Mouse (Mus musculus): ENCODE measurements around the gene Ilkap.
A peak's percentile ranks its signal among the peaks of the same experiment; 100 is the strongest.

Gene Ilkap

DNA sequence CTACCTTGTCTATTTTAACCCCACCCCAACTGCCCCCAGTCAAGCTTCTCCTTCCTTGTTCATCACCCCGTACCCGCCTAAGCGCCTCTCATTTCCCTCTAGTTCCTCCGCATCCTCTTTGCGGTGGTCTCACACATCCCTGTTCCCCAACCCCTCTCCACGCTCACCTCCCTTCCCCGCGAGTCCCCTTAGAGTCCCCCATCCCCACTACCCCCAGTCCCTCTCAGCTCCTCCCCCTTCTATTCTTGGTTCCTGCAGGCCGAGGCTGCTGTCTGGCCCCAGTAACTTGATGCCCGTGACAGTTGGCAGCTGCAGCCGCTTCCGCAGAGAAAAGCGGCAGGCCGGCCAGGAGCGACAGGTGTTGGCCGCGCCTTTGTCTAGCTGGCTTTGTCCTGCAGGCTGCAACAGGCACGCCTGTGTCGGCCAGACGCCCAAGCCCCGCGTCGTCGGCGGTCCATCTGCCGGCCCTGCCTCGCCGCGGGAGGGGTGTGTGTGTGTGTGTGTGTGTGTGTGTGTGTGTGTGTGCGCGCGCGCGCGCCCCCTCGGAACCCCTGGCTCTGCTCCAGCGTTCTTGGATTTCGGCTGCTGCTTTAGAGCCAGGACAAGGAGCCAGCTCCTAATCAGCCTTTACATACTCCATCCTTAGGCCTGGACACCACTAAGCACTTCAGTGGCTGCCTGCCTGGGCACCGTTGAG, 15.4 kb upstream of the Ilkap start, which contains the start of gene Hes6:
Gene Hes6 (minus strand): TSS at position 141 of the 697 bp plus-strand sequence.
- no peak for DNase-seq (ENCODE audit: low spot score)

DNA sequence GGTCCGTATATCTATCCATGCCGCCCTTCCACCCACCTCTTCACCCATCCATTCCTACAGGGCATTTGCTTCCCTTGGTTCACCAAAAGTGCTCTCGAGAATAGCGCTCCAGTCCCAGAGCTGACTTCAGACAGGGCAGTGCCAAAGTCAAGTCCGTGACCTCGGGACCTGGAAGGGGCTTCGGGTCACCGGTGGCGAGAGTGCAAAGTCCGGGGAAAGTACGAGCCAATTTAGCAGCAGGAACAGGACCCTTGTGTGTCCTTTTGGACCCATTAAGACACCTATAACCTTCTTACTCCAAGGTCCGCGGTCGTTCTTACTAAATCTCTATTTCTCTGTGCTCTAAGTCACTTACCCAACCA, 14.9 kb upstream of the Ilkap start:
- no peak for DNase-seq (ENCODE audit: low spot score)

DNA sequence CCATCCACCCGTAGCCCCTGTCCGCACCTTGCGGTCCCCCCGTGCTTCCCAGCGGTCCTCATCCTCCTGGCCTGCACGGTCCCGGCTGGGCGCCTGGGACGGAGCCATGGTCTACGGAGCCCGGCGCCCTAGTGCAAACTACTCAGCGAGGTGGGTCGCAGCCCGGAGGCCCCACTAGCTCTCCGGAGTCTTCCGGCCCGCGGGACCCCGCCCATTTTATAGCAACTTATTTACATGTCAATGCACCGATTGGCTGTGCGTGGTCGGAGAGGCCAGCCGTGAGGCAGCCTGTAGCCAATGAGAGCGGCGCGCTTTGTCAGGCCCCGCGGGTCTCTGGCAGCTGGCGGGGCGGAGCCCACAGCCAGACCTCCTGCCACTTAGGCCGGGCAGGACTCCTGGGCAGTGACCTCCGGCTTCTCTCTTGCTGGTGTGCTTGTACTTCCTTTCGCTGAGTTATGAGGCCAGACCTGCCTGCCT, 14.5 kb upstream of the Ilkap start:
- DNase-seq (ENCODE audit: low spot score), result peak; percentile 84

DNA sequence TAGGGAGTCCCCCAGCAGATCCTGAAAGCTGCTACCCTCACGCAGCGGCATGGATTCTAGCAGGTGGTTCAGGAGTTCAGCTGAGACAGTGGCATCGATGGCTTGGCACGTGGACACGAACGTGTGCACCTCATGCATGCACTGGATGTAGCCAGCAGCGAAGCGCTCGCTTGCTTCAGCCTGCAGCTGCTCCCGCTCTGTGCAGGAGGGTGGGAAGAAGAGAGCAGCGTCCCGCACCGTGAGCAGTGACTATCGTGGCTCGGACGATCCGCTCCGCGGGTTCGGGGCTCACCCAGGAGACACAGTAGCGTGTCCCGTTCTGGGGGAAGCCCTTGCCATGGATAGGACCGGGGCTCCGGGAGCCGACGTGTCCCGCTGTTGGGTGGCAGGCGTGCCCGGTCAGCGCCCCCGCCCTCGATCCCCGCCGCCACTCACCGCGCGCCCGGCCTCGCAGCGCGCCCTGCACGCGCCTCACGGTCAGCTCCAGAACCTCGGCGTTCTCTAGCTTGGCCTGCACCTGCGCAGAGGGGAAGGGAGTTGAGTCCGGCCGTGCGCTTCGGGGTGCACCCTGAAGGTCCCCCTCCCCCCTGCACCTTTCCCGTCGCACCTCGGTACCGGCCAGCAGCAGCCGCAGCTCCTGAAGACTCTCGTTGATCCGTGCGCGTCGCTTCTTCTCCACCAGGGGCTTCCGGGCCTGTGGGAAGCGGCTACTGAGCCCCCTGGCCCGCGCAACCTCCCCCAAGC, 13.8 kb upstream of the Ilkap start:
- no peak for DNase-seq (ENCODE audit: low spot score)

DNA sequence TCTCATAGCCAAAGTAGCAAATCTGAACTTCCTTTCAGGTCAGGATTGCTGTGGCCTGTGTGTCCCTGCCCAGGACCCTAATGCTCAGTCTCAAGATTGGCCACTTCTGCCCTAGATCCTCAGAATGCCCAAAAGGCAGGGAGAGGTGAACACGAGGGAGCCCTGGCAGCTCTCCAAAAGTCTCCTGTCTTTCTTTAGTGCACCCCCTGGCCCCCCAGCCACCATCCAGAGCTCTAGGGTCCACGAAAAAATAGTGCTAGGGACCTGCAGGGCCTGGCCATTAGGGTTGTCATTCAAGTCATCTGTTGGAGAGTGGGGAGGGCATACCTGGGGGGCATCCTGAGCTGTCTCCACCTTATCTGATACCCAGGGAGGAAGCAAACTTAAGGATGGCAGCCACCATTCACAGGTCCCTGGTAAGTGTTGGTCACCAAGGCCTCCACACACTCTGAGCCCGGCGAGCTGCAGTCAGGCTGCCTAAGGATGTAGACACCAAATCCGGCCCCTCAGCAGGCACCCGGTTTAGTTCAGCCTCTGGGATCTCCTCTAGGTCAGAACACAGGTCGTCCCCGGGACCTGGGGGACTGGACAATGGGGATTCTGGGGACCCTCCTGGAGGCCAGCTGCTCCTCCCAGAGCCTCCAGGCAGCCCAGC, 13.1 kb upstream of the Ilkap start:
- DNase-seq (ENCODE audit: low spot score), result no peak

DNA sequence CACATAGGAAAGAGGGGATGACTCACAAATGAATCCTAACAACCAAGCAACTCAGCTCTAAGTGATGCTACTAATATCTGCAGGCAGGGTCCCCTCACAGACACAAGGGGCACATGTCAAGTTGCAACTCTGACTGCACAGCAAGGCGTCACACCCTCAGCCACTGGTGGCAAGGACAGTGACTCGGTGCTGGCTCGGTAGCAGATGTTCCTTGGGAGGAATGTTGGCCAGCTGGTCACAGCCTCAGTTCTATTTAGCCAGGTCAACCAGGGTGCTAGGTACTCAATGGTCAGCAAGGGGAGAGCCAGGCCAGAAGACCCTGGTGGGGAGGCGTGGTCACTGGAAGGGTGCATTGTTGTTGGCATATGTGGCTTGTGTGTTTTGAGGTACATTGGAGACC, 9.2 kb upstream of the Ilkap start:
- DNase-seq (ENCODE audit: low spot score), result no peak

DNA sequence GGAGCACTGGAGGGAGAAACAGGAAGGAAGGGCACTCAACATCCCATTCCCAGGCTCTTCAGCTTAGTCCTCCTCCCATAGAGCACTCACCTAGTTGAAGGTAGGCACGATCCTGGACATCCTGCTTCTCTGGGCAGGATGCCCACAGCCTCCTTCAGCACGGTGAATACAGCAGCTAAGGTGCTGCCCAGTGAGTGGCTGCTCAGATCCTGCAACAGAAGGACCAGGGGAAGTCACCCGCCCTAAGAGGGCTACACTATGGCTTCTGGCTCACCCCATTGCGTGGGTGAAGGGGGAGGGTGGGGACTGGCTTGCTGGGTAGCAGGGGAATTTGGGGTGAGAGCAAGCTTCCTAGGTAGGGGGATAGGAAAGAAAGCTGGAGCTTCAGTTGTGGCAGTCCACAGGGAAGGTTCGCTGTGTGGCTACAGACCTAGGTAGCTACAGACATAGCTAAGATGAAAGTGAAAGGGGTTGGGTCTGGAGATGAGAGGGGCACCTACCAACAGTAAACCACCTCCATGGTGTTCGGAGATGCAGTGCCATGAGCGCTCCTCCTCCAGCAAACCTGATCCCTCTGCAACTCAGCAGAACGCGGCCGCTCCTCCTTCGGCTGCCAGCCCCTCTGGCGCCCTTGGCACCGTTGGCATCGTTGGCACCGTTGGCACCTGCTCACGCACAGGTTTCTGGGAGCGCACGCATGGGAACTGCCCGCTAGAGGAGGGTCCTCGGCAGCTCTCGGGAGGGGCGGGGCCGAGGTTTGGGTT, 7.0 kb upstream of the Ilkap start:
- DNase-seq (ENCODE audit: low spot score), result no peak

DNA sequence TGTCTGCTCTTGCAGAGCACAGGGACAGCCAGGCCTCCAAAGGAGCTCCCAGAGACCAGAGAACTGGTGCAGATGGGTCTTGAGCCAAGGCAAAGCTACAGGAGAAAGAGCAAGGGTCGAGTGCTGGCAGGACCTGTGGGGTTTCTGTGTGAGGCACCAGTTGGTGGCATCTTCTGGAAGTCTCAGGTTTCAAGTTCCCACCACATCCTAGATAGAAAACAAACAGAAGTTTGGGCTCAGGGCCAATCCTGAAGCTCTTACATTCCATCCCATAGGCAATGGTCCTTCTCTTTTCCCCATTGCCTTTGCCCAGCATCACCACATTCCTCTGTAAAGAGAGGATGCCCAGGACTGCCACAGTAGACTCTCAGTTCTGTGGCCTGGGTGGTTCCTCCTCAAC, 6.4 kb upstream of the Ilkap start:
- DNase-seq (ENCODE audit: low spot score), result no peak

DNA sequence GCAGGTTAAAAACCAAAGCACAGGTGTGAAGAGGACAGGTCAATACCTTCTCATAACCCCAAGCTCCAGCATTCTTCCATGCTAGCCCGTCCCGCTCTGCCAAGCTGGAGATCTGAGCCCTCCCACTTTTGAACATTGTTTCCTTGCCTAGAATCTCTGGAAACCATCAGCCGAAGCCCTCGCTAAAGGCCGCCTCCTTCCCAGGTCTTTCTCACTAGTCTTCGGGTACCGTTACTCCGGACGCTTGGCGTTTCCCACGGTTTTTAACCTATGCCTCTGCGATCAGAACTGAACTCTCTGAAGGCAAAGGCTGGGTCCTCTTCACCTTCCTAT, 722 bp downstream of the Ilkap start:
- DNase-seq (ENCODE audit: low spot score), result no peak

DNA sequence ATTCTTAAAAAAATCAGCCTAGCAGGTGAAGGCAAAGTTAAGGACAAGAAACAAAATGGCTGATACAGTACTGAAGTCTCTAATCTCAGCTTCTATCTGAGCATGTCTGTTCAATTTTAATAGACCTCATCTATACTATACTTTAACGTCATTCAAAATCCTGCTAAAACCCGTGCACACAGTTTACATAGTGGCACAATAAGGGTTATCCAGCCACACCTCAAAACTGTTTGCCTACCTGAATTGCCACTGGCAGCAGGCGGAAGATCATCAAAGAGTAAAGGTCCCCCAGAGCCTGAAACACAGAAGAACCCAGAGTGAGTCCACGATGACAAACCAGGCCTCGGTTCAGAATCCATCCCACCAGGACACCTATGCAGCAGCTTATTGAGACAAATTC, 8.2 kb downstream of the Ilkap start:
- no peak for DNase-seq (ENCODE audit: low spot score)

DNA sequence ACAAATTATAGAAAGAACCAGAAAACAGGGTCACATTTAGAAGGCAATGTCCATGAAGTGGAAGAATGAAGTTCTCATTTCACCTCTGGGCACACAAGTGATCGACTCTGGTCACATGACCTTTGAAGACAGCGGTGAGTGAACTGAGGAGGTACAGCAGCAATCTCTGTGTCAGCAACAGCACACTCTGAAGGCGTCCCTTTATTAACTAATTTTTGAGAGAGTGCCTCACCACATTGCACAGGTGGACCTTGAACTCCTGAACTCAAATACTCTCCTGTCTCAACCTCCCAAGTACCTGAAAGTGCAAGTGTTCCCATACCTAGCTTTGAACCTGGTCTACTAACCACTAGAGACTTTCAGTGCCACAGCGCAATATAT, 17.5 kb downstream of the Ilkap start:
- no peak for DNase-seq (ENCODE audit: low spot score)

DNA sequence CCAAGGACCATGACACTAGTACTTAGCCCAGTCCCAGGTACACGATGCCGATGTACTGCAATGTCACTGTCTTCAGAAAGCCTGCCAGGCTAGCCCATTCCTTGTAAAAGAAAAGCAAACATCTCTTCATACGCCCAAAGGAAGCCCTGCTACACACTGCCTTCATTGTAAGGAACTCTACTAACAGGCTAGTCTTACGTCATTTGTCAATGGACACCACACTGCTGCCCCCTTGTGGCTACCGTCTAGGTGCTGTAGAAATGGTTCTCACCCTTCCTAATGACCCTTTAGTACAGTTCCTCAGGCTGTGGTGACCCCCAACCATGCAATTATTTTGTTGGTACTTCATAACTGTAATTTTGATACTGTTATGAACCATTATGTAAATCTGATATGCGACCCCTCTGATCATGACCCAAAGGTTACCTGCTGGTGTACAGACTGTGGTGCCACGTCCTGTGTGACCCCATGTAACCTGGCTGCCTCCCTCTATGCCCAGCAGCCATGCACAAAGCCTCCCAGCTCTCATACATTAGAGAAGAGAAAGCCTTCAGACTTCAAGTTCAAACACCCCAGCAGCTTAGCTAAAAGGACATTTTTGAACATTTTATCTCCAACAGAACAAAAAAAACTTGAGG, 18.0 kb downstream of the Ilkap start:
- peak; percentile 82 for DNase-seq (ENCODE audit: low spot score)

DNA sequence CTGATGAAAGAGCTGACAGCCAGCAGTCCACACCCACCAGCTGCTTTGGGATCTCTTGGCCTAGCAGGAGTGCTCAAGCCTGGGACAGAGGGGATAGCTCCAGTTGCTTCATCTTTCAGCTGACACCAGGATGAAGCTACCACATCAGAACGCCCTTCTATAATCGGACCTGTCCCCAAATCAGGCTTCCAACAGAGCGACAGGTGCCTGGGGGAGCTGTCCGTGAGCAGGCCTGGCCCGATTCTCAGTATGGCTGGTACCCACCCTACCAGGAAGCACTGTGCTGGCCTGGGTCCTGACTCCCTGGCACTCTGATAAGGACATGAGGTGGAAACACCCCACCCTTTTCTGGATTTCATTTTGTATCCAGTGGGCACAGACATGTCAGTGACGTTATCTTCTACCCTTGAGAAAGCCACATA, 25.2 kb downstream of the Ilkap start:
- peak; percentile 87 for DNase-seq (ENCODE audit: low spot score)

DNA sequence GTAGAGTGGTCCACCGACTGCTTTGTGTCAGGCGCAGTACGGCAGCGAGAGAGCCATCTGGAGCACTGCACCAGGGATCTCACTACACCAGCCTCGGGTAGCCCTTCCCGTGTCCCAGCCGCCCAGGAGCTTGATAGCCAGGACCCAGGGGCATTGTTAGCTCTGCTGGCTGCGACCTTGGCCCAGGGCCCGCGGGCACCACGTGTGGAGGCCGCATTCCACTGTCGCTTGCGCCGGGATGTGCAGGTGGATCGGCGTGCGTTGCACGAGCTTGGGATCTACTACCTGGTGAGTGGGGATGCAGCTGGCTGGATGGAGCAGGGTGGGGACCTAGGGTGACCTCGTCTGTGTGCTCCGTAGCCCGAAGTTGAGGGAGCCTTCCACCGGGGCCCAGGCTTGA, 28.6 kb downstream of the Ilkap start:
- no peak for DNase-seq (ENCODE audit: low spot score)

DNA sequence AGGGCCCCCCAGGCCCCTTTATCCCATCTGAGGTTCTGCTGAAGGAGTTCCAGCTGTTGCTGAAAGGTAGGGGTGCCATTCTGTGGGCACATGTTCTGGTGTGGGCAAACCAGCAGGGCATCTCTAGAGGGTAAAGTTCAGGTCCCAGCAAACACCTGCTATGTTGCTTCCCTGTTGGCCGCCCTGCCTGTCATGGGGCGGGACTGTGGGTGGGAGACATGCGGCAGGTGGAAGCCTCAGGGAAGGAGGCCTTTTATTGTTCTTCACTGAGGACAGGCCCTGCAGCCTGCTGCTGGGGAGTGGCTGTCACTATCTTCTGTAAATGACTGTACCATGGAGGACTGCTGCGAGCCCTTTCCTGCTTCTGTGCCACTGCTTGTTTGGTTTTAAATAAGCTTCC, 29.2 kb downstream of the Ilkap start:
- DNase-seq (ENCODE audit: low spot score), result no peak

DNA sequence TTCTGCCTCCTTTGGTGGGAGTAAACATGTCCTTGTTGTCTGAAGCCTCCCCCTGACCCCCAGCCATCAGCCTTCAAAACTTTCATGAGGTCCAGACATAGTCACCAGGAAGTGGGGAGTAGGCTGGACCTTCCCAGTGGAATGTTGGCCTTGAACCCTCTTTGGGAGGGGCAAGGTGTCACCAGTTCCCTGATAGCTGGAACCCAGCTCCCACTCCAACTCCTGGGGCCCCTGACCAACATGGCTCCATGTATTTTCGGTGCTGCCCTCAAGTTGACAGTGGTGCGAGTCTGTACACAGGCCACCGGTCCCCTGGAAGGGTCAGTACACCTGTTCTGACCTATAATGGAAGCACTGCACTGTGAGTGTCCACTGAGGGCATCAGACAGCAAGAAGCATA, 31.3 kb downstream of the Ilkap start:
- no peak for DNase-seq (ENCODE audit: low spot score)

DNA sequence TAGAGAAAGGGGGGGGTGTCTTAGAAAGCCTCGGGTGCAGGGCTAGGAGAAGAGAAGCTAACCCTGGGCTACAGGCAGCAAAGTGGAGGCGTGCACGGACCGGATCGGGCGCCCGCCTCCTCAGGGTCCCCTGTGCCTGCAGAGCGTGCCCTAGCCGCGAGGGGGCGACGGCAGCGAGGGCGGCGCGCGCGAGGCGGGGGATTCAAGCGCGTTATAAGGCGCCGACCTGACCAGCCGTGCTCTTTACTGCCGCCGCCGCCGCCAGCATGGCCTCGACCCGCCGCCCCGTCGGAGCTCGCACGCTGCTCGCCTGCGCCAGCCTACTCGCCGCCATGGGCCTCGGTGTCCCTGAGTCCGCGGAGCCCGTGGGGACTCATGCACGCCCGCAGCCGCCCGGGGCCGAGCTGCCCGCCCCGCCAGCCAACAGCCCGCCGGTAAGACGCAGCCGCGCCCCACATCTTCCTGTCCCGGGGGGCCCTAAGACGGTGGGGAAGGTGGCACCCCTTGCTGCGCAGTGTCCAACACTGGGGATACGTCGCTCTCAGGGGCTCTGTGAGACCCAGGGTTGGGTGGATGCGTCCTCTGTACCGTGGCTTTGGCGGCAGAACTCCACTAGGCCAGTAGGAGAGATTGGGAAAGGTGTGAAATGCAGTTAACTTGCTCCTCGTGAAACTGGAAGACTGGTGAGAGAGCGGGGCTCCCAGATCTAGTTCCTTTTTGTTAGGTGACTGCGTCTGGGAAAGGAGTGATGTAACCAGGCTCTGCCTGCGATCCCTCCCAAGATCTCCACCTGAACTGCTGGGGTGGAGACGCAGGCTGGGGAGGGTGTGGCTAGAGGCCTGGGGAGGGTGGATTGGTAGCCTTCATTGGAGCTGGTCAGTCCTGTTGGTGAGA, 32.2 kb downstream of the Ilkap start, which contains the start of gene Erfe:
Gene Erfe (plus strand): TSS at position 216 of the 894 bp plus-strand sequence.
- DNase-seq (ENCODE audit: low spot score), result peak; percentile 77

DNA sequence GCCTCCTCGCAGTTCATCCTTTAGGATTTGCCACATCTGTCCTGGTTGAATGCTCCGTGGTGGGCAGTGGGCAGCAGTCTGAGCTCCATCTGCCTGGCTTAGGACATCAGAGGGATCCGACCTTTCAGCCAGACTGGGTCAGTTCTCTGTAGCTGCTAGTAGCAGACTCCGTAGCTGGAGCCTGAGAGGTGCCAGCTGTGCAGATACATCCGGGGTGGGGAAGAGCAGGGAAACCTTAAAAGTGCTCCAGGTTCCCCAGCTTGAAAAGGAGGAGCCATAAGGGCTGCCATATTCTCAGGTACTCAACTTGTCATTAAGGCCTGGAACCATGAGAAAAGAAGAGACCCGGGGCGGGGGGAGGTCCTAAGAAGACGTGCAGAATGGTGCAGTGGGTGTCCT, 32.8 kb downstream of the Ilkap start:
- DNase-seq (ENCODE audit: low spot score), result no peak

DNA sequence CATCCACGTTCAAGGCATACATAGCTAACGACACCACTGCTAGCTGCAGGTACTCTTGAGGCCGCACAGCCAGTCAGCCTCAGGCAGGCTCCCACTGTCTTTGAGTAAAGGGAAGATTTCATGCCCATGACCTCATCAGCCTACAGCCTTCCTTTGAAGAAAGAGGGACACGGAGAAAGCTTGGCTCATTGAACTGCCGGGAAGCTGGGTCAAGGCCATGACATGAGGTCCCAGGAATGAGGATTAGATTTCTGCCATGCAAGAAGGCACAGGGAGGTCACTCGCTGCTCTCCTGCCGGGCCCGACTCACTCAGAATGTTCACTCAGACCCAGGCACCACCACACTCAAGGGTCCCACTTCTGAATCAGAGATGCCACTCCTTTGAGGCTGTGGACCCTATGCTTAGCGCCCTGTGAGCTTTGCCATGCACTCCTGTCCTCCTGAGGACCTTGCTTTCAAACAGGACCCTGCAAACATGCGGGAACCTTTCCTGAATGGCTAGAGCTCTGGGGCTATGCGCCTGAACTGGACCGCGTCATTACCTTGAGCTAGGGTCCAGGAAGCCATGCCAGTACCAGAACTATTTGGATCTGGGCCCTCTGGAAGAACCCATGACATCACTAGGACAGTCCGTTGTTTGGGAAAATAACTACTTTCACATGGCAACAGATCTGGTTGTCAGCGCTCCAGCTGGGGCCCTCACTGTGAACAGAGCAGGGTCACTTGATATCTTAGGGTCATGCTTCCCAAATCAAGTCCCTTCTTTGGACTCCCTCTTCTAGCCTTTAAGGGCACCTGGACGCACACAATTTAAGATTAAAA, 33.6 kb downstream of the Ilkap start:
- no peak for DNase-seq (ENCODE audit: low spot score)

DNA sequence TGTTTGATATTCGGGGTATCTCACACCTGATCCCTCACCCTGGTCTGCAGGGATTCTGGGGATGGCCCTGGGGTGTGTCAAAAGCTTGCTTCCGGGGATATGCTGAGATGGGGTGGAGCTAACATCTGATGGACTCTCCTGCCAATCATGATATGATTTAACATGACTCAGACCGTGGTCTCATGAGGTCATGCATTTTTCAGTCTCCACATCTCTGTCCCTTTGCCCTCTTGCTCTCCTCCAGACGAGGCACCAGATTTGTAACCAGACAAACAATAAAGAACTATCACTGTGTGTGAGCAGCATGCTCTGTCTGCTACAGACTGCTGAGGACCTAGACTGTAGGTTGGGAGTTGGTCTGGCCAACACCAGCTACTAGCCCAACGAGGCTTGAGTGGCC, 36.5 kb downstream of the Ilkap start:
- DNase-seq (ENCODE audit: low spot score), result no peak
